Mouse (Mus musculus): Measurements from ENCODE around the gene Npffr2. TPM values are rescaled to one million over a fixed set of nuclear protein-coding genes. Genes with fewer than 3 reads are reported as not detected.

Gene Npffr2
- polyA plus RNA-seq, 1 experiment from 2014 or later = not detected

DNA sequence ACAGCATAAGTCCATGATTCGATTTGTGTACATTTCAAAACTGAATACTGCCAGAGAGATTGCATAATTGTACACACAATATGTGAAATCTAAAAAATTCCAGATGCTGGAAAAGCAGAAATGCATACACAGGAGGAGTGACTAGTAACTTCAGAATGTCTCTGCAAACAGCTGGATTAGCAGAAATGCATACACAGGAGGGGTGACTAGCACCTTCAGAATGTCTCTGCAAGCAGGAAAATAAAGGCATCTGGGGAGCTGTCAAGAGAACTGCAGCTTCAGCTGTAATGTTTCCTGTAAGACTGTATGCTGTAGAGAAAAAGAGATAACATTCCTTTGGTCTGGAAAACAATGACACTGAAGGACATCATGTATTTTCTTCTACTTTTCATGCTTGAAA is 51.4 kb downstream of the Npffr2 start:
- H3K36me3 ChIP-seq (replicated peaks) = no peaks in the 10 kb centered on the region
- H3K4me1 ChIP-seq (replicated peaks) = no peaks in the 10 kb centered on the region
- no peak overlapping the region for H3K27ac ChIP-seq (replicated peaks)
- no peak overlapping the region for H3K9ac ChIP-seq
- no peak for ATAC-seq (ENCODE audit: insufficient read depth)
- no peak overlapping the region for H3K4me2 ChIP-seq
- H3K9me3 ChIP-seq (replicated peaks) = no peaks in the 10 kb centered on the region
- H3K27me3 ChIP-seq = no peaks in the 10 kb centered on the region
- WGBS (ENCODE audit: insufficient replicate concordance) = 37% methylated on average over 1 of the region's 1 CpGs
- no peak overlapping the region for H3K4me3 ChIP-seq (replicated peaks)

DNA sequence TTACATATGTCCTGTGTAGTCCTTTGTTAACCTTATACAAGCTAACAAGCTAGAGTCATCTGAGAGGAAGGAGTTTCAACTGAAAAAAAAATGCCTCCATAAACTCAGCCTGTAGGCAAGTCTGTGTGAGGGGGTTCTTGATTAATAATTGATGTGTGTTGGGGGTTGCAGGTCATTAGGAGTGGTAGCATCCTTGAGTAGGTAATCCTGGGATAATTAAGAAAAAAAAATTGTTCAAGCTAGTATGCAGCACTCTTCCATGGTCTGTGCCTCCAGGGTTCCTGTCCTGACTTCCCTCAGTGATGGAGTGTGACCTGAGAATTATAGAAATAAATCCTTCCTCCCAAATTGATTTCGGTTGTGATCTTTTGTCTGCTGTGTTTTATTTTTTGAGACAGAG is 52.0 kb downstream of the Npffr2 start:
- Histone ChIP-seq H3K9ac (no peak overlapping the region), H3K4me1 (replicated peaks) (no peaks in the 10 kb centered on the region), H3K9me3 (replicated peaks) (no peaks in the 10 kb centered on the region), H3K4me2 (no peak overlapping the region), H3K27me3 (no peaks in the 10 kb centered on the region), H3K36me3 (replicated peaks) (no peaks in the 10 kb centered on the region), H3K4me3 (replicated peaks) (no peak overlapping the region), H3K27ac (replicated peaks) (no peak overlapping the region)
- ATAC-seq (ENCODE audit: insufficient read depth) = no peak
- WGBS (ENCODE audit: insufficient replicate concordance) = 76% methylated on average over 1 of the region's 1 CpGs

DNA sequence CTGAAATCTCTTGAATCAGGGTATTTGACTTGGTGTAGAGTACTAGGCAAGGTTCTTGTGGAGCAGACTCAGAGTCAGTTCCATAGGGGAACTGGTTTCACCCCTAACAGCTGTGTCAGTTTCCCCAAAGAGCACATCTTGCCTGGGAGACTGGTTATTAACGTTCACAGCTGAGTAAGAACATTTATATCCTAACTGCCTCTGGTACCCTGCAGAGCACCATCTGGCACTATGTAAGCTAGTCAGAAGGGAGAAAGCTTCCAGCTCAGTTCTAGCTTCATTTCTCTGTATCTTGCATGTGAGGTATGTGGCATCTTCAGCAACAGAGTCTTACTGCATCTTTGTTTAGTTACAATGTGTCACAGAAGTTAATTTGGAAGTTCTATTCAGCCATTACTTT is 53.9 kb downstream of the Npffr2 start:
- Histone ChIP-seq H3K27ac (replicated peaks) (no peak overlapping the region), H3K27me3 (no peaks in the 10 kb centered on the region), H3K9me3 (replicated peaks) (no peaks in the 10 kb centered on the region), H3K4me2 (no peak overlapping the region), H3K9ac (no peak overlapping the region), H3K4me1 (replicated peaks) (no peaks in the 10 kb centered on the region), H3K4me3 (replicated peaks) (no peak overlapping the region), H3K36me3 (replicated peaks) (no peaks in the 10 kb centered on the region)
- 49% methylated on average over 1 of the region's 1 CpGs for WGBS (ENCODE audit: insufficient replicate concordance)
- ATAC-seq (ENCODE audit: insufficient read depth) = no peak

DNA sequence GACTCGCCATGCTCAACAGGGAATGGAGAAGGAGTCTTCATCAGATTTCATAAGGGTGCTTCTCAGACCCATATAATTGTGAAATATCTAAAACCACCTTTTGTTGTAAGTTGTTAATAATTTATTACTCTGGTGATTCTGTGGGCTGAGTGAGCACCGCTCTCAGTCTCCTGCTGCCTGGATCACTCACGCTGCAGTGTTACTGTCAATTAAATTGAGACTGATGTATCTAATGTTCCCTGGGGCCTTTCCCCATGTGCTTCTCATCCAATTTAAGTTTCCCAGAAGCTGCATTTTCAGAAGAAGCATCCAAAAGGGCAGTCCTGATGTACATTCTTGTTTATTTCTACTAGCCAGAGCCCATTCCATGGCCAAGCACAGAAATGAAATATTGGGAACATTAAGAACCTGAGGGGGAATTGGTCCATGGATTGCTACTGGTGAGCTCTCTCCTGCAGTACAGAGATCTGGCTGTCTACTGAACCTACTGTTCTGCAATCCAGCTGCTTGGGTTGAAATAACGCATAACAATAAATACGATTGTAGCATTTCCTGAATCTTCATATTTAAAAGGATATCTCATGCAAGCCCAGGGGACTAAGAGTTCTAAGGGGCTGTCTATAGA is 54.6 kb downstream of the Npffr2 start:
- Histone ChIP-seq H3K4me3 (replicated peaks) (no peak overlapping the region), H3K9me3 (replicated peaks) (no peaks in the 10 kb centered on the region), H3K9ac (no peak overlapping the region), H3K4me2 (no peak overlapping the region), H3K4me1 (replicated peaks) (no peaks in the 10 kb centered on the region), H3K27ac (replicated peaks) (no peak overlapping the region), H3K27me3 (no peaks in the 10 kb centered on the region), H3K36me3 (replicated peaks) (no peaks in the 10 kb centered on the region)
- WGBS (ENCODE audit: insufficient replicate concordance) = 68% methylated on average over 5 of the region's 5 CpGs
- ATAC-seq (ENCODE audit: insufficient read depth) = no peak

DNA sequence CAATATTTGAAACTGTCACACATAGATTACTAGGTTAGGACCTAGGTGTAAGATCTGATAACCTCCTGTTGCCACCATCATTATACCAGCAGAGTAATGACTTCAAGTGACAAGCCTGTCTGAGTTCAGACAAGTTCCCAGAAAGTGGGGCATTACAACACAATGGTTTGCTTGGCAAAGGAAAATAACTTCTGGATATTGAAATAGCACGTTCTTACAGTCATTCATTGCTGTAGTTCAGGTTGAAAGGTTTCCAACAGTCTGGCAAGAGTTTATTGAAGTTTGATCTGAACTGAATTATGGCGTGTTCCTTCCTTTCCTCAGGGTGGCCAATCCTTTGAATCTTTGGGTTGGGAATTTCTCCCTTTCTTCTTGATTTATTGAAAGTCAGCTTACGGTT is 57.8 kb downstream of the Npffr2 start:
- no peaks in the 10 kb centered on the region for H3K9me3 ChIP-seq (replicated peaks)
- ATAC-seq (ENCODE audit: insufficient read depth) = no peak
- H3K36me3 ChIP-seq (replicated peaks) = no peaks in the 10 kb centered on the region
- H3K27ac ChIP-seq (replicated peaks) = no peak overlapping the region
- H3K9ac ChIP-seq = no peak overlapping the region
- H3K4me3 ChIP-seq (replicated peaks) = no peak overlapping the region
- no peak overlapping the region for H3K4me2 ChIP-seq
- no peaks in the 10 kb centered on the region for H3K27me3 ChIP-seq
- 50% methylated on average over 3 of the region's 3 CpGs for WGBS (ENCODE audit: insufficient replicate concordance)
- H3K4me1 ChIP-seq (replicated peaks) = no peaks in the 10 kb centered on the region

DNA sequence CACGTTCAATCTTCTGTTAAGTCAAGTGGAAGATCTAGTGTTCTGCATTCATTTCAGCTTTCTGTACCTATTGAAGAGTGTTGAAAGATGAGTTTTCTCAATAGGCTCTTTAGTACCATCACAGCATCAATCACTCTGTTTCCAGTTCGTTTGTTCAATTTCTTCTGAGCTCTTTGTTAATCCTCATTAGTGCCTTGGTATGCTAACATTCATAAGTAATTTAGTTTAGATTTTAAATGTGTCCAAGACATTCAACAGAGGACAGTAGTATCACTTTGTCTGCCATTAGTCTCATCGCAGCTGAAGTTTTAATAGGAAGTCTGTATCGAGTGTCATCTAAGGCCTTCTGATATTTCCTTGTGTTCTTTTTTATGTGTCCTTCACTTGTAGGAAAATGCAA is 65.1 kb downstream of the Npffr2 start:
- no peak for ATAC-seq (ENCODE audit: insufficient read depth)
- WGBS (ENCODE audit: insufficient replicate concordance) = 66% methylated on average over 4 of the region's 4 CpGs
- no peak overlapping the region for H3K4me2 ChIP-seq
- no peak overlapping the region for H3K27ac ChIP-seq (replicated peaks)
- H3K27me3 ChIP-seq = no peaks in the 10 kb centered on the region
- no peak overlapping the region for H3K9ac ChIP-seq
- no peaks in the 10 kb centered on the region for H3K9me3 ChIP-seq (replicated peaks)
- no peaks in the 10 kb centered on the region for H3K36me3 ChIP-seq (replicated peaks)
- H3K4me3 ChIP-seq (replicated peaks) = no peak overlapping the region
- H3K4me1 ChIP-seq (replicated peaks) = no peaks in the 10 kb centered on the region

DNA sequence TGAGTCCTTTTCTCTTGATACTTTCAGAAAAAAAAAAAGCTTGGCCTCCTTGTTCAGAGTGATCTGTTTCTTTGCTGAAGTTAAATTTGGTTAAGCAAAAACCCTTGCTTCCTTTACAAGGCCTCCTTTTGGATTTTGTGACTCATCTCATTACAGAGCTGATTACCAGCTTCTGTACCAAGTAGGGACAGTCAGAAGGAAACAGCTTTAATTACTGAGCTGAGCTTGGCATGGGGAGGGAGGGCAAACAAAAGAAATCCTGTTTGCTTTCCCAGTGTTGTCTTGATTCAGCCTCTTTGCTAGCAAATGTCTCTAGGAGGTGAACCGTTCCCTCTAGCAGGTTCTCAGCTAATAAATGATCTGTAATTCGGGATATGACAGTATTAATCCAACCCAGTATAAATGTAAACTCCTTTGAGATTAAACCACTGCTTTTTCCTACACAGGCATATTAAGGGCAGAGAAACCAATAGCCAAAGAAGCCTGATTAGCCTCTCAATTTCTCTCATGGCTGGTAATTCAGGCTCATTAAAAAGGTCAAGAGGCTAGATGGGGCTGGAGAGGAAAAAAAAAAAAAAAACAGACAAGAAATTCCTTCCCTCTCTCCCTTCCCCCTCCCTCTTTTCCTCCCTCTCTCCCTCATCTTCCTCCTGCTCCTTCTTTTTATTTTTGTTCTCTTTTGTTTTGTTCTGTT is 84.2 kb downstream of the Npffr2 start:
- Histone ChIP-seq H3K4me1 (replicated peaks) (no peaks in the 10 kb centered on the region), H3K36me3 (replicated peaks) (no peaks in the 10 kb centered on the region), H3K4me3 (replicated peaks) (no peak overlapping the region), H3K4me2 (no peak overlapping the region), H3K9me3 (replicated peaks) (no peaks in the 10 kb centered on the region), H3K9ac (no peak overlapping the region), H3K27ac (replicated peaks) (no peak overlapping the region), H3K27me3 (no peaks in the 10 kb centered on the region)
- no peak for ATAC-seq (ENCODE audit: insufficient read depth)
- WGBS (ENCODE audit: insufficient replicate concordance) = 42% methylated on average over 2 of the region's 2 CpGs

DNA sequence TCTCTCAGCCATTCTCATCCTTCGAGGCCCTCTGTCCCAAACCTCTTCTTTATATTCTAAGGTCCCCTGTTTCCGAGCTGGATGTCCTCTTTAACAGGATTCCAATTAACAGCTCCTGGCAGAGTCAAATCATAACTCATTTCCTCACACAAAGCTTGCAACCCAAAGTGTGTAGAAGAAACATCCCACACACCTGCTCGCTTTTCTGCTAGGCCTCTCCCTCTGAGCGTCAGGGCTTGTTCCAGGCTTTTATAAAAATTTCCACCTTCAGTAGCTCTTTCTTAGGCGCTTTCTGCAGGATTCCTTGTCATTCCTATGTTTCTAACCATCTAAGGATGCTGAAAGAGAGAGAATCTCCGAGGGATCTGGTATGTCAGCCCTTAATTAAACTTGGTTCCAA is 85.0 kb downstream of the Npffr2 start:
- Histone ChIP-seq H3K27me3 (no peaks in the 10 kb centered on the region), H3K4me1 (replicated peaks) (no peaks in the 10 kb centered on the region)
- 51% methylated on average over 6 of the region's 6 CpGs for WGBS (ENCODE audit: insufficient replicate concordance)

DNA sequence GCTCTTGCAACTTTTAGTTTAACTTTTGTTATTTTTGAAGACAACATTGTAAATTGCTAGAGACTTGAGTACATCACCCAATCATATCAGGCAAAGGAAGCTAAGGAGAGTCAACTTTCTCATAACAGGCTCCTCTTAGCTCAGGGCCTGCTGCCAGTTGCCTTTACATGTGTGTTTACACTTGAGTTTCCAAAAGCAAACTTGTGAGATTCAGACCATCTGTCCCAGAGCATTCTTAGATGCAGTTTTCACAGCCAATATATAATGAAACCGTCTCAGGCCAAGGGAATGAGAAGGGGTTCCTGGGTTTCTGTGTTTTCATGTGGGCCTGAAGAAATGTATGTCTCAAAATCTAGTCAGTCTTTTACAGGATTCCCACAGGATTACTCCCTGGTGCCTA is 104.4 kb downstream of the Npffr2 start:
- Histone ChIP-seq H3K4me1 (replicated peaks) (no peaks in the 10 kb centered on the region), H3K27me3 (no peaks in the 10 kb centered on the region), H3K27ac (replicated peaks) (no peak overlapping the region), H3K4me3 (replicated peaks) (no peak overlapping the region), H3K9ac (no peak overlapping the region), H3K9me3 (replicated peaks) (no peaks in the 10 kb centered on the region), H3K36me3 (replicated peaks) (no peaks in the 10 kb centered on the region), H3K4me2 (no peak overlapping the region)
- no peak for ATAC-seq (ENCODE audit: insufficient read depth)
- 55% methylated on average over 1 of the region's 1 CpGs for WGBS (ENCODE audit: insufficient replicate concordance)

More for the DNA sequence above, 85.0 kb downstream of the Npffr2 start:
- H3K36me3 ChIP-seq (replicated peaks) = no peaks in the 10 kb centered on the region
- no peak overlapping the region for H3K27ac ChIP-seq (replicated peaks)
- H3K9me3 ChIP-seq (replicated peaks) = no peaks in the 10 kb centered on the region
- H3K4me2 ChIP-seq = no peak overlapping the region
- no peak overlapping the region for H3K4me3 ChIP-seq (replicated peaks)
- no peak overlapping the region for H3K9ac ChIP-seq
- no peak for ATAC-seq (ENCODE audit: insufficient read depth)

Other genes starting within 250 kb of the Npffr2 start
- gene Gc, start 69.5 kb upstream of the Npffr2 start, polyA plus RNA-seq (2015; fragmentation: Nextera tagmentation; extraction: Ambion mirVana) = 508 and 677 TPM in 2 replicates